Mouse (Mus musculus): ENCODE measurements around the gene Cenpm. TPM values are rescaled to one million over a fixed set of nuclear protein-coding genes. Genes with fewer than 3 reads are reported as not detected.
A peak's percentile ranks its signal among the peaks of the same experiment; 100 is the strongest.
"Not testable (repeated sequence)": the region's sequence is repeated elsewhere in the genome, so short reads cannot be mapped to it uniquely, and the experiment has no call there.

Cenpm gene
- polyA plus RNA-seq, 1 experiment from 2014 or later, result 28.6 TPM

- Histone ChIP-seq H3K36me3 (no peaks in the 10 kb centered on the region), H3K4me3 (replicated peaks) (no peak overlapping the region), H3K4me1 (replicated peaks) (peaks cover 45% of the 10 kb centered on the region), H3K9me3 (no peaks in the 10 kb centered on the region), H3K4me2 (replicated peaks) (no peak overlapping the region), H3K27ac (peak overlapping the region; percentile 58), H3K9ac (replicated peaks) (peak overlapping the region; percentile 21; the same call in 1 of the 2 replicates), H3K27me3 (peaks cover 15% of the 10 kb centered on the region)
- WGBS, result 88% methylated on average over 9 of the region's 9 CpGs
- ATAC-seq, result no peak
Measured at GRCm38 (mm10) chr15:82268783-82269182, 24.2 kb upstream of the Cenpm start.

GRCm38 (mm10) chr15:82268185-82268584, 23.6 kb upstream of the Cenpm start:
- Histone ChIP-seq H3K4me1 (replicated peaks) (peaks cover 42% of the 10 kb centered on the region), H3K27me3 (peaks cover 9% of the 10 kb centered on the region), H3K9ac (replicated peaks) (0 out of 2 replicates have a peak overlapping the region, but pooled peaks have one; percentile 0), H3K4me2 (replicated peaks) (no peak overlapping the region), H3K36me3 (no peaks in the 10 kb centered on the region), H3K27ac (peak overlapping the region; percentile 58), H3K9me3 (no peaks in the 10 kb centered on the region), H3K4me3 (replicated peaks) (no peak overlapping the region)
- 10% methylated on average over 3 of the region's 3 CpGs for WGBS
- peak; percentile 56 for ATAC-seq

- ATAC-seq, result peak; percentile 13; the same call in 1 of the 2 replicates
- no peak overlapping the region for H3K27ac ChIP-seq
- no peaks in the 10 kb centered on the region for H3K36me3 ChIP-seq
- no peaks in the 10 kb centered on the region for H3K27me3 ChIP-seq
- no peak overlapping the region for H3K4me2 ChIP-seq (replicated peaks)
- WGBS, result 14% methylated on average over 6 of the region's 6 CpGs
- no peak overlapping the region for H3K4me3 ChIP-seq (replicated peaks)
- H3K9ac ChIP-seq (replicated peaks), result no peak overlapping the region
- H3K9me3 ChIP-seq, result no peaks in the 10 kb centered on the region
- H3K4me1 ChIP-seq (replicated peaks), result peaks cover 37% of the 10 kb centered on the region
Measured at GRCm38 (mm10) chr15:82266356-82266755, 21.8 kb upstream of the Cenpm start.

- Histone ChIP-seq H3K27ac (no peak overlapping the region), H3K4me1 (replicated peaks) (peaks cover 38% of the 10 kb centered on the region), H3K27me3 (peaks cover 4% of the 10 kb centered on the region; the same call in 1 of the 2 replicates), H3K4me2 (replicated peaks) (no peak overlapping the region), H3K36me3 (peaks cover 17% of the 10 kb centered on the region; the same call in 1 of the 2 replicates), H3K9ac (replicated peaks) (no peak overlapping the region), H3K9me3 (no peaks in the 10 kb centered on the region), H3K4me3 (replicated peaks) (no peak overlapping the region)
- ATAC-seq, result no peak
- 12% methylated on average over 16 of the region's 16 CpGs for whole genome bisulfite sequencing
Measured at GRCm38 (mm10) chr15:82259510-82259909, 15.0 kb upstream of the Cenpm start.

GRCm38 (mm10) chr15:82255944-82256383, 11.4 kb upstream of the Cenpm start:
- Histone ChIP-seq H3K36me3 (peaks cover 14% of the 10 kb centered on the region; the same call in 1 of the 2 replicates), H3K4me1 (replicated peaks) (peaks cover 36% of the 10 kb centered on the region), H3K4me2 (replicated peaks) (peak overlapping the region; percentile 64), H3K4me3 (replicated peaks) (peak overlapping the region; percentile 54), H3K27ac (peak overlapping the region; percentile 93), H3K9me3 (no peaks in the 10 kb centered on the region), H3K9ac (replicated peaks) (peak overlapping the region; percentile 74), H3K27me3 (peaks cover 4% of the 10 kb centered on the region; the same call in 1 of the 2 replicates)
- ATAC-seq, result peak; percentile 90
- 3% methylated on average over 10 of the region's 10 CpGs for WGBS

GRCm38 (mm10) chr15:82255248-82255647, 10.7 kb upstream of the Cenpm start:
- Histone ChIP-seq H3K9me3 (no peaks in the 10 kb centered on the region), H3K4me3 (replicated peaks) (no peak overlapping the region; the same call in 1 of the 2 replicates), H3K27ac (peak overlapping the region; percentile 93), H3K4me1 (replicated peaks) (peaks cover 36% of the 10 kb centered on the region), H3K9ac (replicated peaks) (no peak overlapping the region), H3K36me3 (peaks cover 6% of the 10 kb centered on the region; the same call in 1 of the 2 replicates), H3K4me2 (replicated peaks) (peak overlapping the region; percentile 64), H3K27me3 (no peaks in the 10 kb centered on the region; the same call in 1 of the 2 replicates)
- ATAC-seq, result 0 out of 2 replicates have a peak, but pooled peaks have one; percentile 1
- 33% methylated on average over 4 of the region's 4 CpGs for WGBS

GRCm38 (mm10) chr15:82252097-82252496, 7.5 kb upstream of the Cenpm start, which contains the start of gene 1500009C09Rik:
Gene 1500009C09Rik, plus strand, starts transcription at chr15:82252397.
- no peak for ATAC-seq
- H3K4me1 ChIP-seq (replicated peaks), result peaks cover 26% of the 10 kb centered on the region
- H3K4me2 ChIP-seq (replicated peaks), result no peak within 1 kb of the TSS
- H3K9me3 ChIP-seq, result no peaks in the 10 kb centered on the region
- H3K27me3 ChIP-seq, result no peaks in the 10 kb centered on the region
- H3K27ac ChIP-seq, result no peak within 1 kb of the TSS
- H3K36me3 ChIP-seq, result no peaks in the 10 kb centered on the region
- no peak within 1 kb of the TSS for H3K4me3 ChIP-seq (replicated peaks)
- no peak within 1 kb of the TSS for H3K9ac ChIP-seq (replicated peaks)
- 90% methylated on average over 6 of the region's 6 CpGs for whole genome bisulfite sequencing

GRCm38 (mm10) chr15:82251579-82251978, 7.0 kb upstream of the Cenpm start:
- 94% methylated on average over 3 of the region's 3 CpGs for WGBS
- no peak for ATAC-seq
- Histone ChIP-seq H3K9ac (replicated peaks) (no peak overlapping the region), H3K27me3 (no peaks in the 10 kb centered on the region), H3K36me3 (no peaks in the 10 kb centered on the region), H3K9me3 (no peaks in the 10 kb centered on the region), H3K4me2 (replicated peaks) (no peak overlapping the region), H3K4me1 (replicated peaks) (peaks cover 21% of the 10 kb centered on the region), H3K4me3 (replicated peaks) (no peak overlapping the region), H3K27ac (no peak overlapping the region)

GRCm38 (mm10) chr15:82247131-82247776, 2.7 kb upstream of the Cenpm start:
- Histone ChIP-seq H3K9ac (replicated peaks) (no peak overlapping the region), H3K27me3 (no peaks in the 10 kb centered on the region), H3K36me3 (no peaks in the 10 kb centered on the region), H3K4me1 (replicated peaks) (peaks cover 8% of the 10 kb centered on the region), H3K9me3 (no peaks in the 10 kb centered on the region), H3K27ac (no peak overlapping the region), H3K4me3 (replicated peaks) (no peak overlapping the region), H3K4me2 (replicated peaks) (no peak overlapping the region)
- no peak for ATAC-seq
- WGBS, result 82% methylated on average over 3 of the region's 3 CpGs

GRCm38 (mm10) chr15:82244805-82245161, 235 bp upstream of the Cenpm start:
- H3K36me3 ChIP-seq; H3K27me3 ChIP-seq; H3K9me3 ChIP-seq; H3K4me1 ChIP-seq (replicated peaks): not testable (repeated sequence)
- H3K27ac ChIP-seq, result peak overlapping the region; percentile 77
- ATAC-seq, result peak; percentile 65
- peak overlapping the region; percentile 65 for H3K9ac ChIP-seq (replicated peaks)
- peak overlapping the region; percentile 75 for H3K4me3 ChIP-seq (replicated peaks)
- peak overlapping the region; percentile 81 for H3K4me2 ChIP-seq (replicated peaks)
- 27% methylated on average over 9 of the region's 9 CpGs for WGBS

GRCm38 (mm10) chr15:82243742-82244114, 820 bp downstream of the Cenpm start:
- WGBS, result 10% methylated on average over 12 of the region's 12 CpGs
- peak overlapping the region; percentile 70 for H3K9ac ChIP-seq (replicated peaks)
- peak overlapping the region; percentile 81 for H3K4me2 ChIP-seq (replicated peaks)
- ATAC-seq, result no peak
- H3K27ac ChIP-seq, result no peak overlapping the region; the same call in 1 of the 2 replicates
- H3K9me3 ChIP-seq, result no peaks in the 10 kb centered on the region
- H3K4me3 ChIP-seq (replicated peaks), result peak overlapping the region; percentile 75
- H3K4me1 ChIP-seq (replicated peaks), result peaks cover 8% of the 10 kb centered on the region
- no peaks in the 10 kb centered on the region for H3K36me3 ChIP-seq
- no peaks in the 10 kb centered on the region for H3K27me3 ChIP-seq

GRCm38 (mm10) chr15:82243311-82243710, 1.2 kb downstream of the Cenpm start:
- Histone ChIP-seq H3K27me3 (no peaks in the 10 kb centered on the region), H3K9ac (replicated peaks) (peak overlapping the region; percentile 70; the same call in 1 of the 2 replicates), H3K9me3 (no peaks in the 10 kb centered on the region), H3K27ac (no peak overlapping the region), H3K36me3 (peaks cover 1% of the 10 kb centered on the region; the same call in 1 of the 2 replicates), H3K4me1 (replicated peaks) (peaks cover 8% of the 10 kb centered on the region), H3K4me3 (replicated peaks) (peak overlapping the region; percentile 75), H3K4me2 (replicated peaks) (peak overlapping the region; percentile 81)
- WGBS, result 79% methylated on average over 3 of the region's 3 CpGs
- no peak for ATAC-seq

Data from midbrain, embryonic 13.5 days (tissue).